Mouse (Mus musculus): ENCODE measurements around the gene Pde6d. TPM values are rescaled to one million over a fixed set of nuclear protein-coding genes. Genes with fewer than 3 reads are reported as not detected.
"Not testable (repeated sequence)": the region's sequence is repeated elsewhere in the genome, so short reads cannot be mapped to it uniquely, and the experiment has no call there.

Pde6d gene
- polyA plus RNA-seq, 1 experiment: 33.6 TPM

GRCm38 (mm10) chr1:86522286-86522871 lies 60.0 kb downstream of the Pde6d start:
- peak overlapping the region; percentile 60 for H3K27ac ChIP-seq (ENCODE audit: insufficient read depth, low read depth, low read length)
- no peak for TF ChIP-seq CTCF (IDR thresholded peaks at IDR 0.05; ENCODE audit: low read depth, low read length)
- no peak for TF ChIP-seq POLR2A (IDR thresholded peaks at IDR 0.05; ENCODE audit: borderline replicate concordance, low read depth, low read length)
- H3K4me3 ChIP-seq (ENCODE audit: insufficient read depth, low read length): no peak overlapping the region
- peaks cover 20% of the 10 kb centered on the region for H3K4me1 ChIP-seq (ENCODE audit: control insufficient read depth, insufficient read depth, low read length)

GRCm38 (mm10) chr1:86520361-86520760 lies 62.1 kb downstream of the Pde6d start:
- no peak overlapping the region for H3K4me3 ChIP-seq (ENCODE audit: insufficient read depth, low read length)
- no peak for TF ChIP-seq CTCF (IDR thresholded peaks at IDR 0.05; ENCODE audit: low read depth, low read length)
- TF ChIP-seq POLR2A (IDR thresholded peaks at IDR 0.05; ENCODE audit: borderline replicate concordance, low read depth, low read length): no peak
- H3K27ac ChIP-seq (ENCODE audit: insufficient read depth, low read depth, low read length): no peak overlapping the region
- H3K4me1 ChIP-seq (ENCODE audit: control insufficient read depth, insufficient read depth, low read length): peaks cover 27% of the 10 kb centered on the region

- TF ChIP-seq CTCF (IDR thresholded peaks at IDR 0.05; ENCODE audit: low read depth, low read length) (no peak), POLR2A (IDR thresholded peaks at IDR 0.05; ENCODE audit: borderline replicate concordance, low read depth, low read length) (no peak)
- Histone ChIP-seq H3K27ac (ENCODE audit: insufficient read depth, low read depth, low read length) (no peak overlapping the region), H3K4me3 (ENCODE audit: insufficient read depth, low read length) (no peak overlapping the region), H3K4me1 (ENCODE audit: control insufficient read depth, insufficient read depth, low read length) (peaks cover 27% of the 10 kb centered on the region)
Observed at GRCm38 (mm10) chr1:86517076-86517475, 65.4 kb downstream of the Pde6d start.

- peak overlapping the region; percentile 19; the same call in 1 of the 2 replicates for H3K27ac ChIP-seq (ENCODE audit: insufficient read depth, low read depth, low read length)
- peaks cover 33% of the 10 kb centered on the region for H3K4me1 ChIP-seq (ENCODE audit: control insufficient read depth, insufficient read depth, low read length)
- TF ChIP-seq POLR2A (IDR thresholded peaks at IDR 0.05; ENCODE audit: borderline replicate concordance, low read depth, low read length) (no peak), CTCF (IDR thresholded peaks at IDR 0.05; ENCODE audit: low read depth, low read length) (no peak)
- no peak overlapping the region for H3K4me3 ChIP-seq (ENCODE audit: insufficient read depth, low read length)
Observed at GRCm38 (mm10) chr1:86515715-86516410, 66.6 kb downstream of the Pde6d start.

- peaks cover 50% of the 10 kb centered on the region for H3K4me1 ChIP-seq (ENCODE audit: control insufficient read depth, insufficient read depth, low read length)
- H3K4me3 ChIP-seq (ENCODE audit: insufficient read depth, low read length); H3K27ac ChIP-seq (ENCODE audit: insufficient read depth, low read depth, low read length): not testable (repeated sequence)
Observed at GRCm38 (mm10) chr1:86513031-86513430, 69.4 kb downstream of the Pde6d start.

- TF ChIP-seq CTCF (IDR thresholded peaks at IDR 0.05; ENCODE audit: low read depth, low read length) (no peak), POLR2A (IDR thresholded peaks at IDR 0.05; ENCODE audit: borderline replicate concordance, low read depth, low read length) (no peak)
- H3K4me3 ChIP-seq (ENCODE audit: insufficient read depth, low read length): no peak overlapping the region
- no peak overlapping the region for H3K27ac ChIP-seq (ENCODE audit: insufficient read depth, low read depth, low read length)
- peaks cover 50% of the 10 kb centered on the region for H3K4me1 ChIP-seq (ENCODE audit: control insufficient read depth, insufficient read depth, low read length)
Observed at GRCm38 (mm10) chr1:86512154-86512720, 70.2 kb downstream of the Pde6d start.

DNA sequence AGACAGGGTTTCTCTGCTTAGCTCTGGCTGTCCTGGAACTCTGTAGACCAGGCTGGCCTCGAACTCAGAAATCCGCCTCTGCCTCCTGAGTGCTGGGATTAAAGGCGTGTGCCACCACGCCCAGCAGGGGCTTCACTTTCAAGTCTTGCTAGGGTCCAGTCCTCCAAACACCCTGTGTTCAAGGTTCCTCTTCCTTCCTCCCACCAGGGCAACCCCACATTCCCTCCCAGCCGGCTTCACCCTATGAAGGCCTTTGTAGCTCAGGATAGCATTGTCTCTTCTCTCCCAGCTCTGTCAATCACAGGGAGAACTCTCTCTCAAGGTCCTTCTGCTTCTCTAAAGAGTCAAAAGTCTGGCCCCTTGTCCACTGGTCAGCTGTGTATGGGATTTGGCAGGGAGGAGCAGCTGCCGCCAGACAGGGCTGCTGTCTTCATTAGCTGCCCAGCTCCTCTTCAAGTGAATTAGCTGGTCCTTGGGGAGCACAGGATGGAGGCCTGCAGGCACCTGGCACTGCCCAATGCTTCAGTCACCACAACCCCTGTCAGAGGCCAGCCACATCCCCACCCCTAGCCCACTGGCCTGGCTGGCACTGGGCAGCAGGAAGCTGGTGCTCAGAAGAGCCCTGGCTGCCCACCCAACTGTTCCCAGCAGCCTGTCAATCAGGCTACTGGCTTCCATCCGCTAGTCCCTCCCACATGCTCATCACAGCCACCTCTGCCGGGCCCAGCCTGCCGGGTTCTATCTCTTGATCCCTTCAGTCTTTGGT lies 71.6 kb downstream of the Pde6d start:
- TF ChIP-seq POLR2A (IDR thresholded peaks at IDR 0.05; ENCODE audit: borderline replicate concordance, low read depth, low read length) (no peak), CTCF (IDR thresholded peaks at IDR 0.05; ENCODE audit: low read depth, low read length) (no peak)
- Histone ChIP-seq H3K4me1 (ENCODE audit: control insufficient read depth, insufficient read depth, low read length) (peaks cover 50% of the 10 kb centered on the region), H3K4me3 (ENCODE audit: insufficient read depth, low read length) (no peak overlapping the region), H3K27ac (ENCODE audit: insufficient read depth, low read depth, low read length) (no peak overlapping the region)

DNA sequence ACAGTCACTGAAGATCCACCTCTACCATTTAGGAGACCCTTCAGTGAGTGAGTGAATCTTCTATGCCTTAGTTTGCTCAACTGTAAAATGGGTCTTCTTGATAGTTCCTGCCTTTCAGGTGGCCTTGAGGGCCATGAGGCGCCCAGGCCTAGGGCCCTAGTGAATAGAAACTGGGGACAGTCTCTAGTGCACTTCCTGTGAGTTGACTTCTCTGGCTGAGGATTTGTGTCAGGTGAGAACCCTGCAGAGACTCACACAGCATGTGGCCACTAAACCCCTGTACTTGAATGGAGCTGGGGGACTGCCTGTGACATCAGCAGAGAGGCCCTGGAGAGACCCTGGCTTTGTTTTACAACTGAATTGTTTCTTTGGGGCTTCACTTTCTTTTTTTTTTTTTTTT lies 72.2 kb downstream of the Pde6d start:
- H3K27ac ChIP-seq (ENCODE audit: insufficient read depth, low read depth, low read length): no peak overlapping the region
- no peak overlapping the region for H3K4me3 ChIP-seq (ENCODE audit: insufficient read depth, low read length)
- peaks cover 51% of the 10 kb centered on the region for H3K4me1 ChIP-seq (ENCODE audit: control insufficient read depth, insufficient read depth, low read length)
- TF ChIP-seq POLR2A (IDR thresholded peaks at IDR 0.05; ENCODE audit: borderline replicate concordance, low read depth, low read length): no peak
- TF ChIP-seq CTCF (IDR thresholded peaks at IDR 0.05; ENCODE audit: low read depth, low read length): no peak

GRCm38 (mm10) chr1:86509410-86509809 lies 73.0 kb downstream of the Pde6d start:
- Histone ChIP-seq H3K27ac (ENCODE audit: insufficient read depth, low read depth, low read length) (peak overlapping the region; percentile 9; the same call in 1 of the 2 replicates), H3K4me3 (ENCODE audit: insufficient read depth, low read length) (no peak overlapping the region), H3K4me1 (ENCODE audit: control insufficient read depth, insufficient read depth, low read length) (peaks cover 56% of the 10 kb centered on the region)
- TF ChIP-seq CTCF (IDR thresholded peaks at IDR 0.05; ENCODE audit: low read depth, low read length) (0 out of 2 replicates have a peak, but pooled peaks have one; percentile 18), POLR2A (IDR thresholded peaks at IDR 0.05; ENCODE audit: borderline replicate concordance, low read depth, low read length) (no peak)
